Mouse (Mus musculus): ENCODE results near the gene Trnp1.

GRCm38 (mm10) chr4:133471135-133471821, 27.1 kb downstream of the Trnp1 start:
- TF ChIP-seq GATA1 (IDR thresholded peaks at IDR 0.05; ENCODE audit: low read length) = no peak
- no peak for TF ChIP-seq TAL1 (IDR thresholded peaks at IDR 0.05; ENCODE audit: low read length)
